Mouse (Mus musculus) G1E (cell line): ENCODE results near the gene Cyren.

ENCODE experiments used
- CTCF ChIP-seq: IDR thresholded peaks from 2 replicates; pipeline ENCODE4 v1.5.1; 2012; ENCODE audit warnings: low read depth, low read length, inconsistent platforms, mixed read lengths
- GATA1 ChIP-seq: IDR thresholded peaks from 2 replicates; pipeline ENCODE4 v1.6.1; 2012; ENCODE audit warnings: borderline replicate concordance, low read length, inconsistent platforms, mixed read lengths
- POLR2AphosphoS5 ChIP-seq: IDR thresholded peaks from 2 replicates; pipeline ENCODE4 v1.6.1; 2012; ENCODE audit warnings: low read depth, low read length, inconsistent platforms; ENCODE audit not compliant: insufficient replicate concordance
- TAL1 ChIP-seq: conservative IDR thresholded peaks from 2 replicates; pipeline ENCODE4 v1.6.1; 2012; ENCODE audit warnings: low read depth, low read length, inconsistent platforms, mixed read lengths

DNA sequence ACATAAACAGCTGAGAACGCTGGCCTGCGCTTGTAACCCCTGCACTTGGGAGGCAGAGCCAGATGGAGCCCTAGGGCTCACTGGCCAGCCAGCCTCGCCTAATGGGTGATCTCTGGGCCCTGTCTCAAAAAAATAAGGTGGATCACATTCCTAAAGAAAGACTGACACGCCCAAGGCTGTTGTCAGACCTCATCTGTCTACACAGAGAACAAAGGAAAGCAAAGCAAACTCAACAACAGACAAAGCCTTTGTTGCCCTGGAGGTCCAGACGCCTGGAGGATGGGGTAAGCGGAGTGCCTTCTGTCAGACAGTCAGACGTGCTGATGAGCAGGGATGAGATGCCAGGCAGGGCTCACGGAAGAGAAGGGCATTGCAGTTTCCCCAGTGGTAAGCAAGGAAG is 11.1 kb downstream of the Cyren start:
- no peak for TF ChIP-seq CTCF
- TF ChIP-seq POLR2AphosphoS5: no peak
- no peak for TF ChIP-seq GATA1
- no peak for TF ChIP-seq TAL1
